Mouse (Mus musculus) embryo, embryonic 10.5 days (tissue): Measurements from ENCODE around the gene Slc9a9.
"Not testable (repeated sequence)": the region's sequence is repeated elsewhere in the genome, so short reads cannot be mapped to it uniquely, and the experiment has no call there.

Experiments
- DNase-seq: peaks from one replicate; pipeline ENCODE4 v3.0.0-alpha.2; 2015; ENCODE audit warnings: low spot score

Slc9a9 gene

DNA sequence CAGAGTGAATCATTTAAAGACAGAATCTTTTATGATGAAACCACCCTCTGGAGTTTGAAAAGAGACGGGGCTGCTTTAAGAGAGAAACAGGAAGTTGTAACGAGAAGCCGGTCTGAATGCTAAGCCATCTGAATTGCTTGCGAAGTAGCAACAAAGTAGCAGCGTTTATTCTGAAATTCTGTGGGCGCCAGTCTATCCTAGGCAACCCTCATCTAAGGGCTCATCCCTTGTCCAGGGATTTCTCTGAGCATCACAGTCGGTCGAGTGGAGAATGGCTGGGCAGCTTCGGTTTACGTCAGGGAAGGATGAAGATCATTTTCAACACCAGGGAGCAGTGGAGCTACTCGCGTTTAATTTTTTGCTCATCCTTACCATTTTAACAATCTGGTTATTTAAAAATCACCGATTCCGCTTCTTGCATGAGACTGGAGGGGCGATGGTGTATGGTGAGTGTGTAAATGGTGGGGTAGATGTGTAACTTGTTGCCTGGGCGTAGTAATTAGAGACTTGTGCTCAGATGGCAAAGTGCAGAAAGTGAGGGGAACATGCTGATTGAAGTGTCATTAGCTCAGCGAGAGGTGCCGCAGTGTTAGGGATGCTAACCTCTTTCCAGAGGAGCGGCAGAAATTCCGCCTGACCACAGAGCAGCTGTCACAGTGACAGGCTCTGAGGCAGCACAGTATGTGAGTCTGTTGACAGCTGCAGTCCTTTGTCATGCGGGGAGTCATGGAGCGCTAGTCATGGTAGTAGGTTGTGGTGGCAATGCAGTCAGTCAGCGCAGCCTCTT lies at the start of gene Slc9a9:
Gene Slc9a9, plus strand, starts transcription at position 119 of the 787 bp plus-strand sequence.
- DNase-seq, result peak; percentile 67

DNA sequence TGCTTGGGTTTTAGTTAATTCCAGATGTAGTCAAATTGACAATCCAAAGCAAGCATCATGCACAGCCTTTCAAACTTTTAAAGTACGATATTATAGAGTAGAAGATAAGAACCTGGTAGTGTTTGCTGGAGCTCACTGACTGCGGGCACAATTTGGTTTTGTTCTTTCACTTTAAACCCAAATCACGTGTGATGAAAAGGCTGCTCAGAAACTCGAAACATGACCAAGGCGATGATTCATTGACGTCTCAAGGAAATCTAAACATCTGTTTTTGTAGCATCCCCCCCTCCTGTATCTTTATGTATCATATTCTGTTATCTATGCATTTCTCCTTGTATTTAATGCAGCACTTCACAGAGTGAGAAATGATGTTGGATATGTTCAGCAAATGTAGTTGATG lies 49.4 kb upstream of the Slc9a9 start:
- DNase-seq, result no peak

DNA sequence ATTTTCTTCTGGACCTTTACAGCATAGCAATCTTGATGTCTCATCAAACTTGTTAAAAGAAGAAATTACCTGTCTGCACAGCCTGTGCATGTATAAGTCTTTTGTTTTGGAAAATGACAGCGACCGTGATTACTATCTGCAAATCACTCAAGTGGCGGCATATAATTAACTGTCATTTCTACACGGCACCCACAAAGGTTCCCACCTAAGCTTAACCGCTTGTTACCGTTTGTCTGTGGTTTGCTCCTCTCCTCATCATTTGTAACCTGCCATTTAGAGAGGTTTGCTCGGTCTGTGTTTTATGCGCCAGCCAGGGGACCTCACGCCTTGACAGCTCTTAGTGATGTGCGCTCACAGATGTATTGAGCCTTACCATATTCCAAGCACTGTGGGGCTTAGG lies 48.9 kb upstream of the Slc9a9 start:
- no peak for DNase-seq

DNA sequence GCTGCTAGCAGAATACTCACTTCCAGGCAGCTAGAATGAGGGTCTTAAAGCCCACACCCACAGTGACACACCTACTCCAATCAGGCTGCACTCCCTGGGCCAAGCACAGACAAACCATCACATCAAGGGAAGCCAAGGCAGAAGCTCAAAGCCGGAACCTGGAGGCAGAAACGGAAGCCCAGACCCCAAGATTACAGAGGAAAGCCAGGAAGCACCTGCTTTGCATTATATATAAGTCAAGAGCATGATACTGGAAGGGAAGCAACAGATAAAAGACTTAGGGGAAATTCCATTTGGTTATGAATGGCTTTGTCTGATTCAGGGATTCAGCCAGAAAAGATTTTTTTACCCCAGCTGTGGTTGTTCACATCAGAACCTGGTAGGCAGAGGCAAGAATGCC lies 47.8 kb upstream of the Slc9a9 start:
- DNase-seq, result no peak

DNA sequence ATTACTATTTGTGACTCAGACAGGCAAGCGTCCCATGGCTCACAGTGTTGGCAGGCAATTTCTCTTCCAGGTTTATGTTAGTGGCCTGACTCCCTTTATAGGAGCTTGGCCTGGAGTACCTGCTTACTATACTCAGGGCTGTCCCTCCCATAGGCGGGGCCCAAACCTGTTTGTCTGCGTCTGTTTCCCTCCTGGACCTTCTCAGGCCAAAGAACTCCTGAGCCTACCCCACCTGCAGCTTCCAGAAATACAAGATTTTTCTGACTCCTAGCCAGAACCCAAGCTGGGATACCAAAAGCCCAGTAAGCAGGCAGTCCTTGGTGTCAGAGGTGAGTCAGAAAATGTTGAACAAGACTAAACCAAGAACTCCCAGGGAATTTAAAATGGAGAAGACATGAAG lies 43.0 kb upstream of the Slc9a9 start:
- DNase-seq, result no peak

DNA sequence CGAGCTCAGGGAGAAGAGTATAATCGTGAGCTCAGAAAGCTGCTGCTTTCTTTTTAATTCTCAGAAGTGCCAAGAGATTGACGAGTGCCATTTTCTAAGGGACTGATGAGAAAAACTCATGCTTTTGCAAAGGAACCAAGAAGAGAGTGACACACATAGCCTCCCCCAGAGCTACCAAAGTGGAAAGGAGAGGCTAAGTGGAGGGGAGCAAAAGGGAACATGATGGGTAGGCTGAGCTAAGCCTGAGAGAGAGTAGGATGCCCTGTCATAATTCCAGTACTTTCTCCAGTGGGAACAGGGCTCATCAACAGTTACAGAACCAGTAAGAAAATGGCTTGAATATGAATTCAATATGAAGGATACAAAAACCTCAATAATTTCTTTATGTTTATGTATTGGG lies 40.8 kb upstream of the Slc9a9 start:
- DNase-seq, result no peak

DNA sequence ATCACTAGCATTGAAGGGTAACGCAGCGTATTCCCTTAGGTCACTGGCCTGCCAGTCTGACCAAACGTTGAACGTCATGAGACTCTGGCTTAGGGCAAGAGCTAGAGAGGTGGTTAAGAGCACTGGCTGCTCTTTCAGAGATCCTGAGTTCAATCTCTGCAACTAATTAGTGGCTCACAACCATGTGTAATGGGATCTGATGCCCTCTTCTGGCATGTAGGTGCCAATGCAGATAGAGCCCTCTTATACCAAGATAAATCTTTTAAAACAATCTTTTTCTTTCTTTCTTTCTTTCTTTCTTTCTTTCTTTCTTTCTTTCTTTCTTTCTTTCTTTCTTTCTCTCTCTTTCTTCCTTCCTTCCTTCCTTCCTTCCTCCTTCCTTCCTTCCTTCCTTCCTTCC lies 35.4 kb upstream of the Slc9a9 start:
- DNase-seq, result not testable (repeated sequence)

DNA sequence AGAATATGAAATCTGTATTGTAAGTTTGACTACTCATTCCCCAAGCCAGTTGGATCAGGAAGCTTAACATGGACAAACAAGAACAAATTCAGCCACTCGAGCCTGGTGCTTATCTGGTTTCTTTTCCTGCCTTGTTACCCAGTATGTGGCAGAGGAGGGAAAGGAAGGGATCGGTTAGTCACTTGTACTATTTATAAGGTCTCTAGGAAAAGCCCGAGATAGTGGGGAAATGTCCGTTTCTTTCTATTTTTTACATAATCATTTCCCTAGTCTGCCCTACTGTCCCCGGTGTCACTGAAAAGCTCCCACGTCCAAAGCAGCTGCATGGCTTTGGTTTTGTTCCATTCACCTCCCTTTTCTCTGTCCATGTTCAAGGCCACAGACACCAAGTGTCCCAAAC lies 24.1 kb upstream of the Slc9a9 start:
- no peak for DNase-seq

DNA sequence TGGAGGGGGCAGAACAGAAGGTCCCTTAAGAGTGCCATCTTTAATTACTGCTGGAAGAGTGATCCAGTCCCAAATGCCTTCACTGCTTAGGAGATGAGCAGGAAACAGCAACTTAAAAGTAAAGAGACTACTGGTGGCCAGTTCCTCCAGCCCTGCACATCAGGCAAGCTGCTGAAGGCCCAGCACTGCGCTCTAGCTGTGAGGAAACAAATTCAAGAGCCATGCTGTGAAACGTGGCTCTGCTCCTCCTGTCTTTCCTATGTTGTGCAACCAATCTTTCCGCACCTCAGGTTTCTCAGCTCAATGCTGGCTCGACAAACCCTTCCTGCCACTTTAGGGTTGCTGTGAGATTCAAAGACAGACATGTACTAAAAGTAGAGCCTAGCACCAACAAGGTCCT lies 22.3 kb upstream of the Slc9a9 start:
- DNase-seq, result no peak

DNA sequence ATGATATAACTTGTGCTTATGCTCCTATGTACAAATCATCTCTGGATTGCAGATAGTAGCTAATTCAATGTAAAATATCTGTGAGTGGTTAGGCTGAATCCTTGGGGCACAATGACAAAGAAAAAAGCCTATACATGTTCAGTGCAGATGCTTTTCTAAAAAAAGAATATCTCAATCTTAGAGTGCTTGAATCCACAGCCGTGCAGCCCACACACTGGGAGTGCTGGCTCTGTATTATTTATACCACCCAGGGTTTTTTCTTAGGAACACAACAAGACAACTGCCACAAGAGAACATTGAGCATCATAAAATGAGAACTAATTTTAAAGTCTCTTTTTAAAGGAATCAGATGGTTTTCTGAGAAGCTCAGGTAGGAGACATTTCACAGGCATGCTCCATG lies 19.7 kb upstream of the Slc9a9 start:
- no peak for DNase-seq

DNA sequence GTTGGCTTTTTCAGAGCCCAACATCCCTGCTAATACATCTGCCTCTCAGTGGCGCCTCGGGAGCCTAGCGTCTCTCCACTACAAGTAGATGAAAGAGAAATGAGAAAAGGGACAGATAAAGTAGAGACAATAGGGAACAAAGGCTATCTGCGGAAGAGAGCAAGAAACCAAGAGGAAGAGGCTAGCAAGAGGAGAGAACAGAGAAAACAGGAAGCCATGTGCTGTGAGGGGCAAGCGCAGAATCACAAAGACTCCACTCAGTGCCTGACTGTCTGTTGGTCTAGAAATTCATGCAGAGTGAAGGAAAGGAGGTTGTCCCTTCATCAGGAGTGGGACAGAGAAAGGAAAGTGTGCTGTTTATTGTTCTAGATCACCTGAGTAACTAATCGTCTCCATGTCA lies 16.5 kb upstream of the Slc9a9 start:
- no peak for DNase-seq

DNA sequence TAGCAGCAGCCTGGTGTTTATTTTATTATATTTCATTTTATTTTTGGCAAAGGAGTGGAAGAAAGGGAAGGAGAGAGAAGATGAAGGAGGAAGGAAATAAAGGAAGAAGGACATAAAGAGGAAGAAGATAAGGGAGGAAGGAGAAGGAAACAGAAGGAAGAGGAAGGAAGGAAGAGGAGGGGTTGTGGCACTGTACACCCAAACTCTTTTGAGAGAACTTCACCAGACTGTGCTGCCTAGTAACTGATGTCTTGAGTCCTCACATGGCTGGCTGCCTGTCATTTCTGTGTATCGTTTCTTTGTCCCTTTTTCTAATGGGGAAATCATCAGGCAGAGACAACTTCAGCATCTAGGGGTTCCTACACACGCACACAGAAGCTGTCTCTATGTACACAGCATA lies 15.9 kb upstream of the Slc9a9 start:
- no peak for DNase-seq

DNA sequence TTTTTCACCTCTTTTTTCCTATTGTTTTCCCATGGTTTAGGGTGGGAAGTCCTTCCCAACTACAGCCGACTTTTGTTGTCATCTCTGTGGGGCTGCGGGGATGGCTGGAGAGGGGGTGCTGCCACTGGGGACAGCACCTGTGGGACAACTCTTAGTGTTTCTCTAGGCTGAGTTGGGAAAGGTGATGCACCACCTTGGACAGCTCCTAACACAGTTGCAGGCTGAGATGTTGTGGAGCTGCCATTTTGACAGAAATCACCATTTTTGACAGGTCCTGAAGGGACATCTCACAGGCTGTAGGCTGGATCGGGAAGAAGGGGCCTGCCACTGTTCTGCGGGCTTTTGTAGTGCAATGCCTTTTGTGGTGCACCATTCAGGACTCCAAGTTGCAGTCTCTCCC lies 13.4 kb upstream of the Slc9a9 start:
- DNase-seq, result no peak

DNA sequence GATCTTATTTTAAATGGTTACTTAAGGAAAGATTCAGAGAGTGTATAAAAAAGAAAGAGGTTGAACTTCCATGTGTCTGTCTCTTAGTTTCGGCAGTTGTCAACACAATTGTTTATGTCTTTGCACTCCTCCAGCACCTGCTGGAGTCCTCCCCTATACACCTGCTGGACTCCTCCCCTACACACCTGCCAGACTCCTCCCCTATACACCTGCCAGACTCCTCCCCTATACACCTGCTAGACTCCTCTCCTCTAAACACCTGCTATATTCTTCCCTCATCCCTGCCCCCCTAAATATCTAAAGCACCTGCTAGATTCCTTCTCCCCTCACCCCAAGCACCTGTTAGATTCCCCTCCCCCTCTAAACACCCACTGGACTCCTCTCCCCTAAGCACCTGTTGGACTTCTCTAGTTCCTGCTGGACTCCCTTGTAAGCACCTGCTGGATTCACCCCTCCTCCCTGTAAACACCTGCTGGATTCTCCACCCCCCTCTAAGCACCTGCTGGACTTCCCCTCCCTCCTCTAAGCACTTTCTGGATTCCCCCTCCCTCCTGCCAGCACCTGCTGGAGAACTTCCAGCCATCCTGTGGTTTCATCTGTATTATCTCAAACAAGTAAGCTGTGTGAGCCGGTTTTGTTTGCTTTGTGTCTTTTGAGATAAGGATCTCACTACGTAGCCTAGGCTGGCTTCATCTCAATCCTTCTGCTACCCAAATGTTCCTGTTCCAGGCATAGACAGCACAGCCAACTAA lies 10.1 kb upstream of the Slc9a9 start:
- no peak for DNase-seq

DNA sequence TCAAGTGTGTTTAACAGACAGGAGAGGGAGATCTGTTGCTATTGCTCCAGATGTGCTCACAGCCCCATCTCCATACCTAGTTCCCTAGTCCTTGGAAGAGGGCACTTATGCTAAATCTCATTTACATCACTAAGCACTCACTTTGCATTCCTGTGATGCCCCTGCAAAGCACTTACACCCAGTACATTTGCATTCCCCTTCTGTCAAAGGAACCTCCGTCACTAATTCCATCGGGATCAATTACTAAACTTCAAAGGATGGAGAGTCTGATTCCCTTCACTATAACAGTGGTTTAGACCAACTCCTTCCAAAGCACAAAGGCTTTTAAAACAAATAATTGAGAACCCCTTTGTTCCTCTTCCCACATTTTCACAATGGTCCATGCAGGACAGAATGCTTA lies 7.9 kb upstream of the Slc9a9 start:
- DNase-seq, result no peak

DNA sequence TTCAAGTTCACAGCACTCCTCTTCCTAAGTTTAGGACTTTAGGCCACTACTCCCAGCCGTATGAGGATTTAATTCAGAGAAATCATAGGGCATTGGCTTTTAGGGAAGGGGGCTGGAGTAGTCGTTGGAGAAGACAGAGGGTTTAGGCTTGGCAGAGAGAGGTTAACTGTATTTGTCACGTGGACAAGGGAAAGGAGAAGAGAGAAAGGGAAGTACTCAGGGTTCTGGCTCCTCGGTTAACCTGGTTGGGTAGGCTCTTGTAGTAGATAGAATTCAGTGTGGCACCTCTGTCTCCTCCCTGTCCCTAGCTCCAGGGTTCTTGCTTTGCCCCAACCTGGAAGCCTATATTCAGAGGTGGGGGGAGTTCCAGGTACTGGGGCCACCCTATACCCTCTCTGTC lies 4.5 kb upstream of the Slc9a9 start:
- no peak for DNase-seq

DNA sequence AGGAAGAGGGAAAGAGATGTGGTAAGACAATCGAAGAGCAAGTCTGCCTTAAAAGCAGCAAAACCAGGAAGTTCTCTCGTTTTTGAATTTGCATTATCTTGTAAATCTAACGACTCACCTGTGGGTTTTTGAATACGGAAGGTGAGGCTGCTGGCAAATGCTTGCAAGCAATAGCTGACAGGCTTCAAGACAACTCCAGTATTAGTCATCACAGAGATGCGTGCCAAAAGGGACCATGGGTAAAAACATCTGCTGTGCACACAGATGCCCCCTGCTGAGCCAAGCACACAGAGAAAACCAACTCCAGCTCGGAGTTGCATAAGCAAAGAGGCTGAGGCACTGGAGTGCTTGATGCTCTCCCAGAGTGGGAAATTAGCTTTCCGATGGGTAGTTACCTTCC lies 1.1 kb upstream of the Slc9a9 start:
- DNase-seq, result peak; percentile 22

DNA sequence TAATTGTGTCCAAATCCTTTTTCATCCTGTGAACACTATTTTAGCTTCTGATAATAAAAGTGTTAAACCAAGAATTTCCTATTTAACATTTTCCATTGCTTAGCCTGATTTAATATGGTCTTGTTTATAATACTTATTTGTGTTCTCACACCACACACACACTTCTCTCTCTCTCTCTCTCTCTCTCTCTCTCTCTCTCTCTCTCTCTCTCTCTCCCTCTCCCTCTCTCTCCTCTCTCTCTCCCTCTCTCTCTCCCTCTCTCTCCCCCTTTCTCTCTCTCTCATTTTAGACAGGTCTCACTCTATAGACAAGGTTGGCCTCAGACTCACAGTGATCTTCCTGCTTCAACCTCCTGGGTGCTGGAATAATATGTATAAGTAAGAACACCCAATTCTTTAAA lies 995 bp downstream of the Slc9a9 start:
- DNase-seq, result no peak

DNA sequence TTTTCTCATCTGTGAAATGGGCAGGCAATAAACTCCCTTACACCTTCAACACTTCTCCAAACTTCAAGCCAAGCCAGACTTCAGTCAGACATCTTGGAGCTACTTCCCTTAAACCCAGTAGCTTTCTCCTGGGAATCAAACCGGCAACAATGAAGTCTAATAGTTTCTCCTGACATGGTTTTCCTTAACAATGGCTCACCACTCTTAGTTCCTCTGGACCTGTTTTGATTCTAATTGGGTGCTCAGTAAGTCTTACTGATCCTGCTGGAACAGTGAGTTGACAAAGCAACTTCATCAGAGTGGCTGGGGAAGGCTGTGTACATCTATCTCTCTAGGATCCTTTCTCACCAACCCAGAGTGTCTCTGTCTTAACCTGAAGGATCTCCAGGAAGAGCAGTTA lies 5.0 kb downstream of the Slc9a9 start:
- DNase-seq, result no peak

DNA sequence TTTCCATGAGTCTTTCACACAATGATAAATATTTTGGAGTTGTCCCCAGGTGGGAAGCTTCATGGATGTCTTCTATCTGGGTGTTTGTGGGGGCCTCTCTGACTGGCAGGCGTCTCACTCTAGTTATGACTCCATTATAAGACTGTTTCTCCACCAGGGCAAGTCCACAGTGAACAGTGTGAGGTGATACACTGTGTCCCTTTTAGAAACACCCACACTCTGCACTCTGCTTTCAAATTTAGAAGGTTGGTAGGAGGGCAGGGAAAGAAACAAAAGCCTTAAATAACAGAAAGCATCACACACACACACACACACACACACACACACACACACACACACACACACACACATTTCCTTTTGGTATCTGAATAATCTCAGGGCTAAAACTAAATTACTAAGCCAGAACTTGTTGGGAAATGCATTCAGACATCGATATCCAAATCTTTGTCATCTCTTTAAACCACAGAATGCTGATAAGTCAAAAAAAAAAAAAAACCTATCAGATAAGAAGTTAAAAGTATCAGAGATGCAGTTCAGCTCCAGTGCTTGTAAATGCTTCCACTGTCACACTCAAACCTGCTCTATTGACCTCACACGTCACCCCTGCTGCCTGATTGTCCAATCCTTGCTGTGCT lies 8.4 kb downstream of the Slc9a9 start:
- no peak for DNase-seq

DNA sequence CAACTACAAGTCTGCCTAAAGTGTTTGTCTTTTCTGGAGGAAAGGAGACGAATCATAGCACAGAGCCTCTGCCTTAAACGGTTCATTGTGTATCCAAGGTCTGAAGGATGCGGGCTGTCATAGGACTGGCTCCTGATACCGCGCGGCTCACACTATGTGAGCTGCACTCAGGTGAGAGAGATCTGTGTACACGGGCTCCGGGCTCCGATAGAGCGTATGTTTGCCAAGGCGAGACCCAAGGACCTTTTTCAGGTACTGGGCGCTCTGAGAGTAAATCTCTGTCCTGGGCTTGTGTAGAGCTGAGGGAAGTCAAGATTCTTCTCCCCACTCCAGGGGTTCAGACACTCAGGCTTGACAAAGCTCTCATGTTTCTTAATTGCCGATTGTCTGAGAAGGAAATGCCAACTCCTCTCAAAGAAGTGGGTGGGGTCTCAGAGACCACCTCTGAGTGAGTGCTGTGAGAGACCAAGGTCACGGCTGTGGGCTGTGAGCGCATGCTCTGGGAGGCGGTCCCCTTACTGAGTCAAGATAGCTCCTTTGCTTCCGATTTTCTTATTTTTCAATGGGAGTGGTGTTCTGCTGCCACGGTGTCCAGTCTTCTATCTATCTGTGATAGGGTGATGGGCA lies 10.9 kb downstream of the Slc9a9 start:
- no peak for DNase-seq

DNA sequence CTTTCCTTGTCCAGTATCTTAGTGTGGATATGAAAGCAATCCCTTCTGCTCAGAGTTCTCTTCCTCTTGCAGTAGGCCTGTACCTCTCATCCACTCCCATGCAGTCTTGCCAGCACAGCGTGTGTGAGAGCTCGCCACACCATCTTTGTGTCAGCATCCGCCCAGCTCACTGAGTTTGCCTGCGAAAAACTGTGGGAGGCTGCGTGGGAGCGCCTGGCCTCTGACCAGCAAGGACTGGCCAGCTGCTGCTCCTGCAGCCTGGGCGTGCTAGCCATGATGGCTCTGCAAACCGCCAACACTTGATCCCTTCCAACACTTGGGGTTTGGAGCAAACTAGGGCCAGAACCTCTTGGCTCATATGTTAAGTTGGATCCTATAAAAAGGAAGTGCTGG lies 11.4 kb downstream of the Slc9a9 start:
- DNase-seq, result no peak

DNA sequence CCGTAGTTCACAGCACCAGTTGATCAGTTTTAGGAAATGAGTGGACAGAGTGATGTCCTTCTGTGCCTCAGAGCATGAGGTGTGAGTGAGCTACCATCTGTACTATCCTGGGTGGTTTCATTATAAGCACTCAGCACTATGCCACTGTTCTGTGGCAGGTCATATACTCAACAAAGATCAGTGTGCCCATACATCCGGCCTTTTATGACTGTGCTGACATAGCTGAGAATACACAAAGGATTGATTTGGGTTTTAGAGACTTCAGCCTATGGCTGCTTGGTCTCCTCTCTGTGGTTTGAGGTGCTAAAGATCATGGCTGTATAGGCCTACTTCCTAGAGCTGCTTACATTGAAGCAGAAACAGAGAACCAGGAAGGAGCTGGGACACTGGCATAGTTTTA lies 12.6 kb downstream of the Slc9a9 start:
- DNase-seq, result no peak
